Mouse (Mus musculus) ovary, adult 2 months (tissue): ENCODE measurements around the gene Gm3543. TPM values are rescaled to one million over a fixed set of nuclear protein-coding genes. Genes with fewer than 3 reads are reported as not detected.

Experiments
- polyA plus RNA-seq: library from polyadenylated mRNA; depleted of rRNA; stranded (reverse); fragments of >200 nt; gene quantifications from 2 replicates; pipeline ENCODE4 v1.2.3, GENCODE M21; 2012; rRNA removed

Gene Gm3543
- polyA plus RNA-seq: not detected in 2 replicates

DNA sequence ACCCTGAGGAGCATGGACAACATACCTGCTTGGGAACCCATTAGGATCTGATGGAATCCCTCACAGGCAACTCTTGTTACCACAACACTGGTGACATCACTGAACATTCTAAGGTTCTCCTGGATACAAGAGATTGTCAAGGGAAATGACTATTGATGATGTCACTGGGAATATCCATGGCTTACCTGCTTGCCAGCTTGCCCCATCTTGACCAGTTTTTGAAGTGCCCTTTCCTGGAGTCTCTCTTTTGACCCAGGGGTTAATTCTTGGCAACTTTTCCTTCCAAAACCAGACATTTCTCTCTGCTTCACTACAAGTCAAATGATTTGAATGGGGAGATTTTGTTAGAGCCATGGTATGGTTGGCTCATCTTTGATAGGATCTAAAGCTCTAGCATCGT is at the start of gene Gm3543:
TSS of gene Gm3543 (minus strand) at position 101 of the 400 bp plus-strand sequence.

GRCm38 (mm10) chr14:41967827-41968226 is 15.3 kb downstream of the Gm3543 start, which contains the start of gene Gm6401:
Gene Gm6401 (minus strand): TSS chr14:41967927.

GRCm38 (mm10) chr14:41943695-41944094 is 39.4 kb downstream of the Gm3543 start, which contains the start of gene 1700024B05Rik:
Gene 1700024B05Rik (plus strand): TSS chr14:41943995.

Other genes with a start within 250 kb of the Gm3543 start
- not detected in 2 replicates for gene Gm7929, start 232.7 kb downstream of the Gm3543 start, polyA plus RNA-seq
- not detected in 2 replicates for gene Gm47189, start 210.9 kb downstream of the Gm3543 start, polyA plus RNA-seq
- gene Gm7980, start 76.0 kb downstream of the Gm3543 start, polyA plus RNA-seq: not detected in 2 replicates
- not detected in 2 replicates for gene 1700049E17Rik1, start 58.4 kb downstream of the Gm3543 start, polyA plus RNA-seq
- not detected in 2 replicates for gene 1700024B05Rik, start 39.3 kb downstream of the Gm3543 start, polyA plus RNA-seq
- not detected in 2 replicates for gene Gm6401, start 15.4 kb downstream of the Gm3543 start, polyA plus RNA-seq
- not detected in 2 replicates for gene Gm7951, start 134.0 kb upstream of the Gm3543 start, polyA plus RNA-seq
- not detected in 2 replicates for gene Gm17027, start 179.3 kb upstream of the Gm3543 start, polyA plus RNA-seq
- not detected in 2 replicates for gene Gm3573, start 207.5 kb upstream of the Gm3543 start, polyA plus RNA-seq